Mouse (Mus musculus) liver, embryonic 16.5 days (tissue): Measurements from ENCODE around the gene Catsperd. TPM values are rescaled to one million over a fixed set of nuclear protein-coding genes. Genes with fewer than 3 reads are reported as not detected.

Experiments used
- ATAC-seq: fragments of 200-750 bp; cut with Nextera tagmentation; 2 replicates; pipeline ENCODE4 v1.8.0; 2017; ENCODE audit warnings: low read depth, mild to moderate bottlenecking, moderate number of reproducible peaks, moderate library complexity
- H3K27ac ChIP-seq: fragments of 300-500 bp; sonication (generic); 2 replicates; pipeline ENCODE4 v1.5.1; 2014; ENCODE audit warnings: mild to moderate bottlenecking, low read length
- H3K27me3 ChIP-seq: fragments of 300-500 bp; sonication (generic); 2 replicates; pipeline ENCODE4 v1.6.1; 2014; ENCODE audit warnings: low read depth, low read length, mixed read lengths; ENCODE audit not compliant: control insufficient read depth, insufficient read depth
- H3K36me3 ChIP-seq: fragments of 300-500 bp; sonication (generic); 2 replicates; pipeline ENCODE4 v1.6.1; 2014; ENCODE audit warnings: mild to moderate bottlenecking; ENCODE audit not compliant: control insufficient read depth, insufficient read depth
- H3K4me1 ChIP-seq: fragments of 300-500 bp; sonication (generic); 2 replicates; pipeline ENCODE4 v1.6.1; 2014; ENCODE audit warnings: low read depth, low read length, mixed read lengths; ENCODE audit not compliant: control insufficient read depth
- H3K4me2 ChIP-seq: fragments of 300-500 bp; sonication (generic); 2 replicates; pipeline ENCODE4 v1.6.1; 2014; ENCODE audit warnings: low read depth, low read length, mixed read lengths
- H3K4me3 ChIP-seq: fragments of 300-500 bp; sonication (generic); 2 replicates; pipeline ENCODE4 v1.5.1; 2014; ENCODE audit warnings: low read depth, mild to moderate bottlenecking, low read length
- H3K9ac ChIP-seq: fragments of 300-500 bp; sonication (generic); 2 replicates; pipeline ENCODE4 v1.6.1; 2014; ENCODE audit warnings: low read depth, low read length
- H3K9me3 ChIP-seq: fragments of 300-500 bp; sonication (generic); replicated peaks from 2 replicates; pipeline ENCODE4 v1.6.1; 2016; ENCODE audit warnings: low read length; ENCODE audit not compliant: control insufficient read depth
- WGBS: fragments of 180-500 bp; shearing (Covaris S2); extraction: QIAGEN DNeasy Blood & Tissue Kit; methylation state at CpG from one replicate; pipeline ENCODE4 v1.1.7; 2014; ENCODE audit not compliant: insufficient replicate concordance; 5-methylcytosine and 5-hydroxymethylcytosine counted together
- polyA plus RNA-seq: library from polyadenylated mRNA; unstranded; fragments of >200 nt; fragmentation: Nextera tagmentation; extraction: Ambion mirVana; gene quantifications from 2 replicates; pipeline ENCODE4 v1.2.1, GENCODE M21; 2015

The Catsperd gene
- polyA plus RNA-seq, 1 experiment from 2014 or later: 0.21 TPM

- ATAC-seq: no peak
- Histone ChIP-seq H3K4me1 (peaks cover 48% of the 10 kb centered on the region), H3K36me3 (peaks cover 21% of the 10 kb centered on the region), H3K4me2 (no peak overlapping the region), H3K27me3 (no peaks in the 10 kb centered on the region), H3K4me3 (no peak overlapping the region), H3K9me3 (no peaks in the 10 kb centered on the region), H3K27ac (no peak overlapping the region), H3K9ac (no peak overlapping the region)
- WGBS: 82% methylated on average over 2 of the region's 2 CpGs
These were observed 56.7 kb downstream of the Catsperd start for GRCm38 (mm10) chr17:56684649-56685048.

- peaks cover 42% of the 10 kb centered on the region for H3K4me1 ChIP-seq
- peaks cover 21% of the 10 kb centered on the region for H3K36me3 ChIP-seq
- no peak for ATAC-seq
- no peaks in the 10 kb centered on the region for H3K9me3 ChIP-seq
- no peak overlapping the region for H3K4me2 ChIP-seq
- 80% methylated on average over 4 of the region's 4 CpGs for WGBS
- H3K27me3 ChIP-seq: no peaks in the 10 kb centered on the region
- no peak overlapping the region for H3K4me3 ChIP-seq
- H3K9ac ChIP-seq: no peak overlapping the region
- H3K27ac ChIP-seq: no peak overlapping the region
These were observed 58.9 kb downstream of the Catsperd start for GRCm38 (mm10) chr17:56686801-56687200.

DNA sequence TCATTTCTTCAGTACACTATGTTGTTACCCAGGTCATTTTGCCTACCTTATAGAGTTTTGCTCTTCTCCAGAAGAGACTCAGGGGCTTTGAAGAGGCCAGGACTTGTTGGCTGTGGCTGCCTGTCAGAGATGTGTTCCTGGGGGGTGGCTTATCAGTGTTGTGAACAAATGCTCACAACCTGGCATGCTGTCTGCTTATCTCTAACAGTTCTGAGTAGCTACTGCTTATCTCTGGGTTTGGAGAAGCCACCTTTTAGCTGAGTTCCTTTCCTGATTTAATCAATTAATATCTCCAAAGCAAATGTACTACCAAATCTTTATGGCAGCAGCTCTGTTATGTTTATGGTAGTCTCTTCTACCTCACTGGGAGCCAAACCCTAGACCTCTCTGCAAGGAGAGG lies 60.1 kb downstream of the Catsperd start:
- peak; percentile 92 for ATAC-seq

GRCm38 (mm10) chr17:56688689-56689088 lies 60.7 kb downstream of the Catsperd start:
- no peaks in the 10 kb centered on the region for H3K27me3 ChIP-seq
- H3K9me3 ChIP-seq: no peaks in the 10 kb centered on the region
- peak overlapping the region; percentile 86 for H3K27ac ChIP-seq
- WGBS: 61% methylated on average over 2 of the region's 2 CpGs
- H3K4me1 ChIP-seq: peaks cover 25% of the 10 kb centered on the region
- ATAC-seq: no peak
- peak overlapping the region; percentile 44 for H3K4me2 ChIP-seq
- H3K9ac ChIP-seq: no peak overlapping the region
- H3K36me3 ChIP-seq: peaks cover 26% of the 10 kb centered on the region
- H3K4me3 ChIP-seq: no peak overlapping the region

More for the DNA sequence above, 60.1 kb downstream of the Catsperd start:
- Histone ChIP-seq H3K9ac (peak overlapping the region; percentile 36), H3K9me3 (no peaks in the 10 kb centered on the region), H3K27ac (peak overlapping the region; percentile 86), H3K36me3 (peaks cover 22% of the 10 kb centered on the region), H3K4me3 (no peak overlapping the region), H3K4me1 (peaks cover 30% of the 10 kb centered on the region), H3K4me2 (peak overlapping the region; percentile 44), H3K27me3 (no peaks in the 10 kb centered on the region)

GRCm38 (mm10) chr17:56693395-56693794 lies 65.5 kb downstream of the Catsperd start:
- Histone ChIP-seq H3K9ac (no peak overlapping the region), H3K4me3 (no peak overlapping the region), H3K4me1 (peaks cover 4% of the 10 kb centered on the region), H3K36me3 (peaks cover 34% of the 10 kb centered on the region), H3K4me2 (no peak overlapping the region), H3K27ac (no peak overlapping the region), H3K27me3 (no peaks in the 10 kb centered on the region), H3K9me3 (no peaks in the 10 kb centered on the region)
- no peak for ATAC-seq
- WGBS: 79% methylated on average over 1 of the region's 1 CpGs

- no peak for ATAC-seq
- no peaks in the 10 kb centered on the region for H3K9me3 ChIP-seq
- no peak overlapping the region for H3K4me2 ChIP-seq
- WGBS: 77% methylated on average over 6 of the region's 6 CpGs
- no peaks in the 10 kb centered on the region; the same call in 1 of the 2 replicates for H3K4me1 ChIP-seq
- H3K4me3 ChIP-seq: no peak overlapping the region
- no peak overlapping the region for H3K9ac ChIP-seq
- H3K27ac ChIP-seq: no peak overlapping the region
- H3K36me3 ChIP-seq: peaks cover 37% of the 10 kb centered on the region
- H3K27me3 ChIP-seq: no peaks in the 10 kb centered on the region
These were observed 65.9 kb downstream of the Catsperd start for GRCm38 (mm10) chr17:56693851-56694310.

DNA sequence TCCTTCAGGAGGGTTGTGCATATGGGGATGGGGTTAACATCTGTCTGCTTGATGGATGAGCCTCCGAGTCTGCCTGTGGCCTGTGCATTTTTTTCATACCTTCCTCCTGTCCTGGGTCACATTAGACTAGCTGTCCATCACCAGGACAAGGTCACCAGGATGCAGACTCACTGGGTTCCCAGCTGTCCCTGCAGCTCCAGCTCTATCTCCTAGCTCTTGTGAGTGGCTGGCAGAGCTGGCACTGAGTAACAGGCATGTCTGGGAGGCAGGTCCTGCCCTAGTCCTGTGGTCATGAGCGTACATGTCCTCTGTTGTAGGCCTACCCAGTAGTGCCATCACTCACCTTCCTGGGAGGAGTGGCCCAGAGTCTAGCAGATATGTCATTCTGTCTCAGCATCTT lies 72.5 kb downstream of the Catsperd start:
- no peak overlapping the region for H3K4me3 ChIP-seq
- H3K27ac ChIP-seq: no peak overlapping the region
- WGBS: 81% methylated on average over 2 of the region's 2 CpGs
- no peaks in the 10 kb centered on the region for H3K27me3 ChIP-seq
- H3K4me2 ChIP-seq: no peak overlapping the region
- no peak for ATAC-seq
- no peaks in the 10 kb centered on the region for H3K4me1 ChIP-seq
- H3K36me3 ChIP-seq: peaks cover 82% of the 10 kb centered on the region
- H3K9ac ChIP-seq: no peak overlapping the region
- no peaks in the 10 kb centered on the region for H3K9me3 ChIP-seq

- ATAC-seq: no peak
- no peak overlapping the region for H3K9ac ChIP-seq
- H3K36me3 ChIP-seq: peaks cover 90% of the 10 kb centered on the region
- H3K4me2 ChIP-seq: no peak overlapping the region
- no peaks in the 10 kb centered on the region for H3K27me3 ChIP-seq
- no peaks in the 10 kb centered on the region for H3K4me1 ChIP-seq
- H3K4me3 ChIP-seq: no peak overlapping the region
- 74% methylated on average over 4 of the region's 4 CpGs for WGBS
- H3K9me3 ChIP-seq: no peaks in the 10 kb centered on the region
- no peak overlapping the region for H3K27ac ChIP-seq
These were observed 75.1 kb downstream of the Catsperd start for GRCm38 (mm10) chr17:56703038-56703437.

GRCm38 (mm10) chr17:56706515-56706914 lies 78.6 kb downstream of the Catsperd start:
- Histone ChIP-seq H3K4me2 (no peak overlapping the region), H3K4me1 (no peaks in the 10 kb centered on the region), H3K9me3 (no peaks in the 10 kb centered on the region), H3K4me3 (no peak overlapping the region), H3K27me3 (no peaks in the 10 kb centered on the region), H3K36me3 (peaks cover 95% of the 10 kb centered on the region), H3K27ac (no peak overlapping the region), H3K9ac (no peak overlapping the region)
- WGBS: 58% methylated on average over 1 of the region's 1 CpGs
- peak; percentile 63 for ATAC-seq
